Mouse (Mus musculus): Measurements from ENCODE around the gene Ahctf1. TPM values are rescaled to one million over a fixed set of nuclear protein-coding genes. Genes with fewer than 3 reads are reported as not detected.
"Not testable (repeated sequence)": the region's sequence is repeated elsewhere in the genome, so short reads cannot be mapped to it uniquely, and the experiment has no call there.

Gene Ahctf1
- polyA plus RNA-seq, 1 experiment from 2014 or later = 17.0 TPM

GRCm38 (mm10) chr1:179734500-179735474 is 68.7 kb downstream of the Ahctf1 start:
- H3K4me2 ChIP-seq = no peak overlapping the region
- no peaks in the 10 kb centered on the region for H3K9me3 ChIP-seq
- no peak overlapping the region for H3K9ac ChIP-seq
- WGBS = 37% methylated on average over 15 of the region's 15 CpGs
- no peaks in the 10 kb centered on the region for H3K27me3 ChIP-seq
- no peak overlapping the region for H3K4me3 ChIP-seq
- no peaks in the 10 kb centered on the region for H3K36me3 ChIP-seq
- no peak overlapping the region for H3K27ac ChIP-seq (replicated peaks)
- H3K4me1 ChIP-seq (replicated peaks) = no peaks in the 10 kb centered on the region
- ATAC-seq (ENCODE audit: low FRiP score, low read depth) = no peak

DNA sequence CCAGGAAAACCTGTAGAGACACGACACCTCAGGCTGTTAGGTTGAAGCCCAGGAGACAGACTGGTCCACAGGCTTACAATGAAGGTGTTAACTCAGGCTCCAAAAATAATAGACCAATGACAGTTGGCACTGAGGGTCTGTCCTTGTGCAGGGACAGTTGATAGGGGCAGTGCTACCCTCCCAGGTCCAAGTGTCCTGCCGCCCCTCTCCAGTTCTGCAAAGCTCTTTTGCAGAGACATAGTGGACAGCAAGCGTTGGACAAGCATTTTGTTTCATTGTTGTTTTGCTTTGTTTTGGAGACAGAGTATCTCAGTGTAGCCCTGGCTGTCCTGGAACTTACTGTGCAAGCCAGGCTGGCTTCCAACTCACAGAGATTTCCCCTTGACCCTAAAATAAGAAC is 72.1 kb downstream of the Ahctf1 start:
- Histone ChIP-seq H3K4me3 (no peak overlapping the region), H3K9me3 (no peaks in the 10 kb centered on the region), H3K4me1 (replicated peaks) (no peaks in the 10 kb centered on the region), H3K4me2 (no peak overlapping the region), H3K27me3 (no peaks in the 10 kb centered on the region), H3K27ac (replicated peaks) (no peak overlapping the region), H3K36me3 (no peaks in the 10 kb centered on the region), H3K9ac (no peak overlapping the region)
- ATAC-seq (ENCODE audit: low FRiP score, low read depth) = no peak
- 88% methylated on average over 3 of the region's 3 CpGs for WGBS

GRCm38 (mm10) chr1:179728661-179729060 is 74.8 kb downstream of the Ahctf1 start:
- ATAC-seq (ENCODE audit: low FRiP score, low read depth) = no peak

DNA sequence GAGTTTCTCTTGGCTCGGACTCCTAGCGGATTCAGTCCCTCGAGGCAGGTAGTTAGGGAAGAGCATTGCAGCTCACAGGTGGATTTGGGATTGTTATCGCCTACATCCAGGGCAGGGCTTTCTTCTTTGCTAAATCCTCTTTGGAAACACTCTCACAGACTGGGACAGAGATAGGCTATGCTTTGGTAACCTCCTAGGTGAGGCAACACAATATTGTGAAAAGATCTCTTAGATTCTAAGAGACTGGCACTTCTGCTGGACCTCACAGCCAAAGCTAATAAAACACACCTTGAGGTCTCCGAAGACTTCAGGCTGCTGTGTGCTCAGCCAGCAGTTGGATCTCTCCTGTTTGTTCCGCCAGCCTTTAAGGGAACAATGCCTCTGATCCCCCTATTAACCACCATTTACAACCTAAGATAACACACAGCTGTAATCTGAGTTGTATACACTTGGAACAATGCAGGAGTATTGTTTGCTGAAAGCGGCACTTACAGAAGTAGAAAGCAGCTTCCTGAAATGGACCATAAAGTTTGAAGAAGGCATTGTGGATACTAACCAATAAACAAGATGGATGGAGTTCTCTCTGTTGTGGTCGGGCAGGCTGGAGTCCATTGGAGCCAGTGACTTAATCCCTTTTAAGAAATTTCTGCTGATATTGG is 80.5 kb downstream of the Ahctf1 start:
- Histone ChIP-seq H3K9ac (no peak overlapping the region), H3K9me3 (no peaks in the 10 kb centered on the region), H3K36me3 (no peaks in the 10 kb centered on the region), H3K4me3 (no peak overlapping the region), H3K27me3 (no peaks in the 10 kb centered on the region), H3K4me1 (replicated peaks) (no peaks in the 10 kb centered on the region), H3K27ac (replicated peaks) (no peak overlapping the region), H3K4me2 (no peak overlapping the region)
- ATAC-seq (ENCODE audit: low FRiP score, low read depth) = no peak
- WGBS = 70% methylated on average over 8 of the region's 8 CpGs

More at GRCm38 (mm10) chr1:179728661-179729060, 74.8 kb downstream of the Ahctf1 start:
- no peaks in the 10 kb centered on the region for H3K27me3 ChIP-seq
- H3K4me3 ChIP-seq = no peak overlapping the region
- no peaks in the 10 kb centered on the region for H3K4me1 ChIP-seq (replicated peaks)
- H3K36me3 ChIP-seq = no peaks in the 10 kb centered on the region
- WGBS = 90% methylated on average over 10 of the region's 10 CpGs
- H3K27ac ChIP-seq (replicated peaks) = no peak overlapping the region
- no peaks in the 10 kb centered on the region for H3K9me3 ChIP-seq
- H3K4me2 ChIP-seq = no peak overlapping the region
- H3K9ac ChIP-seq = no peak overlapping the region

GRCm38 (mm10) chr1:179715786-179716185 is 87.7 kb downstream of the Ahctf1 start:
- 94% methylated on average over 4 of the region's 4 CpGs for WGBS

GRCm38 (mm10) chr1:179715289-179715688 is 88.2 kb downstream of the Ahctf1 start:
- not testable (repeated sequence) for H3K4me3 ChIP-seq; H3K9ac ChIP-seq; H3K27ac ChIP-seq (replicated peaks); ATAC-seq (ENCODE audit: low FRiP score, low read depth); H3K4me2 ChIP-seq; H3K27me3 ChIP-seq; H3K4me1 ChIP-seq (replicated peaks); H3K36me3 ChIP-seq; H3K9me3 ChIP-seq
- 91% methylated on average over 4 of the region's 4 CpGs for WGBS

More at GRCm38 (mm10) chr1:179715786-179716185, 87.7 kb downstream of the Ahctf1 start:
- no peaks in the 10 kb centered on the region for H3K4me1 ChIP-seq (replicated peaks)
- no peak overlapping the region for H3K4me2 ChIP-seq
- H3K9me3 ChIP-seq = no peaks in the 10 kb centered on the region
- no peak overlapping the region for H3K27ac ChIP-seq (replicated peaks)
- no peak overlapping the region for H3K4me3 ChIP-seq
- ATAC-seq (ENCODE audit: low FRiP score, low read depth) = no peak
- H3K36me3 ChIP-seq = no peaks in the 10 kb centered on the region
- no peak overlapping the region for H3K9ac ChIP-seq
- no peaks in the 10 kb centered on the region for H3K27me3 ChIP-seq

GRCm38 (mm10) chr1:179713367-179713766 is 90.1 kb downstream of the Ahctf1 start:
- 87% methylated on average over 3 of the region's 3 CpGs for WGBS
- Histone ChIP-seq H3K4me1 (replicated peaks) (no peaks in the 10 kb centered on the region), H3K4me2 (no peak overlapping the region), H3K27ac (replicated peaks) (no peak overlapping the region), H3K9ac (no peak overlapping the region), H3K4me3 (no peak overlapping the region), H3K27me3 (no peaks in the 10 kb centered on the region), H3K36me3 (no peaks in the 10 kb centered on the region), H3K9me3 (no peaks in the 10 kb centered on the region)
- ATAC-seq (ENCODE audit: low FRiP score, low read depth) = no peak

- Histone ChIP-seq H3K4me2 (no peak overlapping the region), H3K4me1 (replicated peaks) (no peaks in the 10 kb centered on the region), H3K27me3 (no peaks in the 10 kb centered on the region), H3K9me3 (no peaks in the 10 kb centered on the region), H3K9ac (no peak overlapping the region), H3K27ac (replicated peaks) (no peak overlapping the region), H3K4me3 (no peak overlapping the region), H3K36me3 (no peaks in the 10 kb centered on the region)
- WGBS = 83% methylated on average over 7 of the region's 7 CpGs
- no peak for ATAC-seq (ENCODE audit: low FRiP score, low read depth)
Measured at GRCm38 (mm10) chr1:179712658-179713057, 90.8 kb downstream of the Ahctf1 start.

- no peak overlapping the region for H3K4me2 ChIP-seq
Measured at GRCm38 (mm10) chr1:179710739-179711138, 92.7 kb downstream of the Ahctf1 start.

DNA sequence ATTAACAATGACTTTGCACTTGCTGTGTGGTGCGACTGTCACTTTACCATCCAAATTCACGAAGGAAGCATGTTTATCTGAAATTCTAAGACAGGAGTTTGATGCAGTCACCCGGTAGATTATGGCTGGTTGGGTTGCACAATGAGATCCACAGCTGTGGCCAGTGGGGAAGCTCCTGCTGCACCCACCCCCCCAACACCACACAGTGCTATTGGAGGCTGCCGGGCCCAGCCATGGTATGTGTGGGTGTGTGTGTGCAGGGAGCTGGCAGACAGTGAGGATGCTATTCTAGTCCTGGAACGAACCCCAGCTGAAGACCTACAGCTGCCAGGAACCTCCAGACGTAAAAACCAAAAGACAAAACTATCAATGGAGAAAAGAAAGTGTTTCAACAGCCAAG is 94.1 kb downstream of the Ahctf1 start:
- no peak for ATAC-seq (ENCODE audit: low FRiP score, low read depth)
- 81% methylated on average over 6 of the region's 6 CpGs for WGBS
- Histone ChIP-seq H3K9me3 (no peaks in the 10 kb centered on the region), H3K4me1 (replicated peaks) (no peaks in the 10 kb centered on the region), H3K27me3 (no peaks in the 10 kb centered on the region), H3K36me3 (no peaks in the 10 kb centered on the region), H3K9ac (no peak overlapping the region), H3K4me3 (no peak overlapping the region), H3K4me2 (no peak overlapping the region), H3K27ac (replicated peaks) (no peak overlapping the region)

More at GRCm38 (mm10) chr1:179710739-179711138, 92.7 kb downstream of the Ahctf1 start:
- no peak overlapping the region for H3K4me3 ChIP-seq
- H3K9me3 ChIP-seq = no peaks in the 10 kb centered on the region
- ATAC-seq (ENCODE audit: low FRiP score, low read depth) = no peak
- H3K27ac ChIP-seq (replicated peaks) = no peak overlapping the region
- H3K36me3 ChIP-seq = no peaks in the 10 kb centered on the region
- no peaks in the 10 kb centered on the region for H3K27me3 ChIP-seq
- H3K9ac ChIP-seq = no peak overlapping the region
- 86% methylated on average over 5 of the region's 5 CpGs for WGBS
- no peaks in the 10 kb centered on the region for H3K4me1 ChIP-seq (replicated peaks)

DNA sequence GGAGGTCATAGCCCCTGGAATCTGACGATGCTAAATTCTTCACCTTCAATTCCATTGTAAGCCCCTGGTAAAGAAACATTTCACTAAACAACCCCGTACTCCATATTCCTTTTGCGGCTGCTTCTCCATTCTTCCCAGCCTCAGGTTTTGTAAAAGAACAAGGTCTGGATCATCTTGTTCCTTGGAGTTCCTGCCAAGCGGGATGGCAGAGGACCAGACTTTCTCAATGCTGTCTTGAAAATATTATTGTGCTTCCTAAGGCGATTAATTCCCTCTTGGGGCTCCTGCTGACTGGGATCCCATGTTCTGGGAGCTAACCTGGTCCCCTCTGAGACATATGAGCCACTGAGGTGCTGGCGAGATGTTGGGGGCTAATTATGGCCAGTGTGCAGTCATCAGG is 98.3 kb downstream of the Ahctf1 start:
- no peak overlapping the region for H3K4me2 ChIP-seq
- H3K9me3 ChIP-seq = no peaks in the 10 kb centered on the region
- no peaks in the 10 kb centered on the region for H3K4me1 ChIP-seq (replicated peaks)
- no peak overlapping the region for H3K9ac ChIP-seq
- H3K27me3 ChIP-seq = no peaks in the 10 kb centered on the region
- no peak overlapping the region for H3K27ac ChIP-seq (replicated peaks)
- ATAC-seq (ENCODE audit: low FRiP score, low read depth) = no peak
- H3K36me3 ChIP-seq = no peaks in the 10 kb centered on the region
- no peak overlapping the region for H3K4me3 ChIP-seq
- 89% methylated on average over 6 of the region's 6 CpGs for WGBS

- no peak for ATAC-seq (ENCODE audit: low FRiP score, low read depth)
- Histone ChIP-seq H3K9ac (no peak overlapping the region), H3K27ac (replicated peaks) (no peak overlapping the region), H3K4me3 (no peak overlapping the region), H3K9me3 (no peaks in the 10 kb centered on the region), H3K36me3 (no peaks in the 10 kb centered on the region), H3K4me1 (replicated peaks) (no peaks in the 10 kb centered on the region), H3K27me3 (no peaks in the 10 kb centered on the region), H3K4me2 (no peak overlapping the region)
- 87% methylated on average over 3 of the region's 3 CpGs for WGBS
Measured at GRCm38 (mm10) chr1:179704150-179704549, 99.3 kb downstream of the Ahctf1 start.
